Mouse (Mus musculus) adipocyte (in vitro differentiated cells): ENCODE data around the gene Nfkbil1.

Experiments used
- DNase-seq: peaks from one replicate; pipeline ENCODE4 v3.0.0-alpha.2; 2016; ENCODE audit warnings: low spot score

Gene Nfkbil1

GRCm38 (mm10) chr17:35175968-35176367 is 59.6 kb downstream of the Nfkbil1 start, which contains the start of gene Aif1:
Gene Aif1, minus strand, starts transcription at chr17:35176068.
- DNase-seq = no peak

GRCm38 (mm10) chr17:35175382-35175781 is 60.2 kb downstream of the Nfkbil1 start:
- no peak for DNase-seq

- no peak for DNase-seq
These were observed 61.2 kb downstream of the Nfkbil1 start for GRCm38 (mm10) chr17:35174201-35174977.

- no peak for DNase-seq
These were observed 62.3 kb downstream of the Nfkbil1 start for GRCm38 (mm10) chr17:35173329-35173728.

GRCm38 (mm10) chr17:35172445-35173234 is 63.0 kb downstream of the Nfkbil1 start:
- DNase-seq = no peak
